Mouse (Mus musculus) small intestine, adult 2 months (tissue): Measurements from ENCODE around the gene Cs. TPM values are rescaled to one million over a fixed set of nuclear protein-coding genes. Genes with fewer than 3 reads are reported as not detected.

Source experiments
- H3K27ac ChIP-seq: fragments of 200-500 bp; 2 replicates; pipeline ENCODE4 v1.5.1; 2012; ENCODE audit warnings: low read depth, low read length, control low read depth, inconsistent platforms; ENCODE audit not compliant: insufficient read depth
- H3K27me3 ChIP-seq: fragments of 200-500 bp; 2 replicates; pipeline ENCODE4 v1.6.1; 2012; ENCODE audit warnings: mild to moderate bottlenecking, moderate library complexity, low read length, inconsistent platforms; ENCODE audit not compliant: control insufficient read depth, insufficient read depth
- H3K36me3 ChIP-seq: fragments of 200-500 bp; 2 replicates; pipeline ENCODE4 v1.6.1; 2012; ENCODE audit warnings: mild to moderate bottlenecking, low read length, control low read depth, inconsistent platforms; ENCODE audit not compliant: control insufficient read depth, insufficient read depth
- H3K4me1 ChIP-seq: fragments of 200-500 bp; 2 replicates; pipeline ENCODE4 v1.6.1; 2012; ENCODE audit warnings: low read length, inconsistent platforms, mixed read lengths; ENCODE audit not compliant: control insufficient read depth, insufficient read depth, insufficient read length
- H3K4me3 ChIP-seq: fragments of 200-500 bp; 2 replicates; pipeline ENCODE4 v1.5.1; 2012; ENCODE audit warnings: low read depth, mild to moderate bottlenecking, control low read depth, inconsistent platforms, low read length, moderate library complexity
- CTCF ChIP-seq: fragments of 200-500 bp; IDR thresholded peaks from 2 replicates; pipeline ENCODE4 v1.5.1; 2012; ENCODE audit warnings: low read depth, mild to moderate bottlenecking, control low read depth, inconsistent platforms, low read length, moderate library complexity, mixed read lengths; ENCODE audit not compliant: insufficient replicate concordance, insufficient read length; ENCODE audit errors: extremely low read depth
- POLR2A ChIP-seq: fragments of 200-500 bp; IDR thresholded peaks from 2 replicates; pipeline ENCODE4 v1.6.1; 2012; ENCODE audit warnings: low read depth, mild to moderate bottlenecking, control low read depth, inconsistent platforms, low read length, moderate library complexity
- WGBS: fragments of 180-500 bp; shearing (Covaris S2); methylation state at CpG from one replicate; pipeline ENCODE4 v1.1.7; 2018; 5-methylcytosine and 5-hydroxymethylcytosine counted together
- polyA plus RNA-seq: library from polyadenylated mRNA; depleted of rRNA; stranded (reverse); fragments of >200 nt; gene quantifications from 2 replicates; pipeline ENCODE4 v1.2.3, GENCODE M21; 2012

The Cs gene
- polyA plus RNA-seq, 1 experiment: 588 TPM

DNA sequence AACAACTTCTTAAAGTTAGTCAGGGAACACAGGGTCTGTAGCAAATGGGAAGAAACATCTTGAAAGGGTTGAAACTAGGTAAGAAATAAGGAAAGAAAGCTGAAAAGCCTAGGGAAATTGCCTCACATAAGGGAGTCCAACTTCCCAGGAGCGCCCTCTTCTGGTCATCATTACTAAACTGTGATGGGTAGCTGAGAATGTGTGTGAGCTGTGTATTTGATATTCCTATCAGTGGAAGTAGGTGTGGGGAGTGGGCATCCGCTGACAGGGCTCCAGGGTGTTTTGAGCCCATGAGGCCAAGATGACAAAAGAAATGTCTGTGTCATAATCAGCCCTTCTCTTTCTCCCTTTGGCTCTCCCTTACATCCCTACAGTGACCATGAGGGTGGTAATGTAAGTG, 21.3 kb downstream of the Cs start:
- TF ChIP-seq POLR2A (no peak), CTCF (peak; percentile 43; the same call in 1 of the 2 replicates)
- no peaks in the 10 kb centered on the region for H3K27me3 ChIP-seq
- H3K27ac ChIP-seq: no peak overlapping the region
- H3K4me3 ChIP-seq: no peak overlapping the region
- no peaks in the 10 kb centered on the region for H3K4me1 ChIP-seq
- H3K36me3 ChIP-seq: peaks cover 70% of the 10 kb centered on the region
- WGBS: 42% methylated on average over 2 of the region's 2 CpGs

DNA sequence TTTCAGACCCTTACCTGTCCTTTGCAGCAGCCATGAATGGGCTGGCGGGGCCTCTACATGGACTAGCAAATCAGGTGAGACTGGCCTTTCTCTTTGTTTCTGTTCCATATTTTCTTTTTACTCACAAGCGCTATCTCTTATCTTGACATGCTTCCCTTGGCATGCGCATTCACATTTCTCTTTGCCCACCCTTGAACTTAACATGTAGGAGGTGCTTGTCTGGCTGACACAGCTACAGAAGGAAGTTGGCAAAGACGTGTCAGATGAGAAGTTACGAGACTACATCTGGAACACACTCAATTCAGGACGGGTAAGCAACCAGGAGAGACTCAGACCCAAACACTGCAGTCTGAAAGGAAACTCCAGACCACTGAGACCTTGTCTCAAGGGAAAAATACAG, 21.7 kb downstream of the Cs start:
- WGBS: 83% methylated on average over 6 of the region's 6 CpGs
- Histone ChIP-seq H3K27me3 (no peaks in the 10 kb centered on the region), H3K27ac (no peak overlapping the region), H3K4me1 (no peaks in the 10 kb centered on the region), H3K36me3 (peaks cover 66% of the 10 kb centered on the region), H3K4me3 (no peak overlapping the region)
- TF ChIP-seq POLR2A (no peak), CTCF (no peak)

DNA sequence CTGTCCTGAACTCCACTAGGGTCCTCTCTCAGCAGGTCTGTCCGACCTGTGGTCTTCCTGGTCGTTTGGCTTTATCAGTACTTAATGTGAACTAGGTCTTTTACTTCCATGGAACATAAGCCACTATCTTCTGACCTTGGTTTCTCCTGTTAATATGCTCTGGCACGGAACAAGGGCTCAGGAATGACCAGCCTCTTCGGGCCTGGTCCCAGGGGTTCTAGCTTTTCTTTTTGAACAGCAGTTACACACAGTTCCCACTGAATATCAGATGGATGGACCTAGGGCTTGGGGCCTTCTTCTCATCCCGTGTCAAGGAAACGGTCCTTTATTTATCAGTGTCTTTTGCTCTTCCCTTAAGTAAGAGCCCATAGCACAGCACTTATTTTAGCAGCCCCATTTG, 24.3 kb downstream of the Cs start:
- Histone ChIP-seq H3K36me3 (peaks cover 61% of the 10 kb centered on the region), H3K4me3 (no peak overlapping the region), H3K27me3 (no peaks in the 10 kb centered on the region), H3K27ac (no peak overlapping the region), H3K4me1 (no peaks in the 10 kb centered on the region)
- TF ChIP-seq POLR2A (no peak), CTCF (no peak)
- WGBS: 83% methylated on average over 6 of the region's 6 CpGs

DNA sequence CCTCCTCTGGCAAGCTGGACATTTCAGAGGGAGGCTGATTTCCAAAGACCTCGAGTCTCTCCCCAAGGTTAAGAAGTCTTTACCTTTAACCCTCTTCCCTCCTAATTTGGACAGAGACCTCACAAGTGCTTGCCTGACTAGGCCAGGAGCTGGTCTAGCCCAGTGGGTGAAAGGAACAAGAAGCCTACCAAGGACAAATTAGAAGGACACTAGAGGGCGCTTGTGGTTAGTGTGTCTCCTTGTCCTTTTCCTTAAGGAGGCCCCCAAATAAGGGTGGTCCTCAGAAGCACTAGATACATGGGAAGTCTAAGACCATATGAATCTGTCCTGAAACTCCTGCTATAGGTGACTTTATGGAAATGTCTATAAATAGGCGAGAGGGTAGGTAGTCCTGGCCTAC, 25.0 kb downstream of the Cs start:
- Histone ChIP-seq H3K4me1 (no peaks in the 10 kb centered on the region), H3K27me3 (no peaks in the 10 kb centered on the region), H3K4me3 (no peak overlapping the region), H3K36me3 (peaks cover 61% of the 10 kb centered on the region), H3K27ac (no peak overlapping the region)
- TF ChIP-seq POLR2A (no peak), CTCF (peak; percentile 29; the same call in 1 of the 2 replicates)
- WGBS: 48% methylated on average over 3 of the region's 3 CpGs

DNA sequence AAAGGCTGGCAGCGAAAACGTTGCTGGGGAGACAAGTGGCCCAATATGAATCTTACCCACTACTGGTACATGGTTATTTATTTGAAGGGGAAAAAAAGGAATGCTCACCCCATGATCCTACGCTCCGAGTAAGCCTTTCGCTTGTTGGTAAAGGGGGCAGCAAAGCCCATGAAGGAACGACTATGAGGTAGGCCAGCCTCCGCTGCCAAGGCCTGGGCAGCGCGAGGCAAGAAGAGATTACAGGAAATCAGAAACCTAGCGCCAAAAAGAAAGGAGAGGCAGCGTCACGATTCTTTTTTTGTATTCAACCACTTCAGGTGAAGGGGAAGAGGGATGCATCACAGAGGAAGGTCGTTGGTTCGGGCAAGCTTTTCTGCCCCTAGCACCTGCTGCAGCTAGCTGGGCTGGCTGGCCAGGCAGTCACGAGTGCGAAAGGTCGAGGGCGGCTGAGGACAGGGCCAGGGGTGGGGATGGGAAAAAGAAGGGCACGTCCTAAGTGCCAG, 30.4 kb downstream of the Cs start:
- peak overlapping the region; percentile 96 for H3K27ac ChIP-seq
- TF ChIP-seq POLR2A (no peak), CTCF (no peak)
- no peaks in the 10 kb centered on the region for H3K27me3 ChIP-seq
- peak overlapping the region; percentile 85 for H3K4me3 ChIP-seq
- WGBS: 12% methylated on average over 19 of the region's 19 CpGs
- H3K4me1 ChIP-seq: peaks cover 12% of the 10 kb centered on the region
- peaks cover 14% of the 10 kb centered on the region for H3K36me3 ChIP-seq

DNA sequence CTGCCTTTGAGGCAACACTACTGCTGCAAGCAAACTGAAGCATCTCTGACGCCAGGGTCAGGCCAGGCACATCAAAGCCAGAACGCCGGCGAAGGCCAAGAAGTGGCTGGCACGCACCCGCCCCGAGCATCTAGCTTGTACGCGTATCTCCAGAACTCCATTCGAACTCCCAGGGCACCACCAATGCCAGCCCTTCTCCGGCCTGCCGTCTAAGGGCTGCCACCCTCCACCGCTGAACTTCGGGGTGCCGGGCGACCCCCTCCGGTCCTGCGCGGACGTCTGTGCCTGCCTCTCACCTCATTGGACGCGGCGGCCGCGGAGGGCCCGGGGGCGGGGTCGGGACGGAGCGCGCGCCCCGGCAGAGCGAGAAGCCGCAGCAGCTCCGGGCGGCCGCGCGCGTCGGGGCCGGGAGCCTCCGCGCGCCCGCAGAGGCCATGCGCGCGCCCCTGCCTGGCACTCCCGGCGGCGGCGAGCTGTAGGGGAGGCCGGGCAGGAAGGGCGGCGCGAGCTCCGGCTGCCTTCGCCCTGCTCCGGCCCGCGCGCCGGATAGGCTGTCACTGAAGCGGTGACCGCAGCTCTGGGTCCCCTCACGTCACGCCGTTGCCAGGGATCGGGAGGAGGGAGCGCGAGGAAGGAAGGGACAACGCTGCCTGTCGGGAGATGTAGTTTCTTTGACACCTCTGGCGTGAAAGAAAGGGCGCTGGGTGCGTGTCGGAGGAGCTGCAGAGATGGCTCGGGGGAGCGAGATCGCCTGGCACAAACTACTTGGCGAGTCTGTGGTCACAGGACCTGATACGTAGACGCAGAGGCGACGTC, 31.1 kb downstream of the Cs start, which contains the start of gene Coq10a:
TSS of gene Coq10a (minus strand) at position 596 of the 816 bp plus-strand sequence.
- H3K36me3 ChIP-seq: peaks cover 8% of the 10 kb centered on the region
- peak within 1 kb of the TSS; percentile 96 for H3K27ac ChIP-seq
- peak within 1 kb of the TSS; percentile 85 for H3K4me3 ChIP-seq
- H3K4me1 ChIP-seq: peaks cover 12% of the 10 kb centered on the region
- no peaks in the 10 kb centered on the region for H3K27me3 ChIP-seq
- under 1% methylated on average over 87 of the region's 87 CpGs for WGBS
- TF ChIP-seq CTCF: no peak
- TF ChIP-seq POLR2A: peak; percentile 71; the same call in 1 of the 2 replicates

DNA sequence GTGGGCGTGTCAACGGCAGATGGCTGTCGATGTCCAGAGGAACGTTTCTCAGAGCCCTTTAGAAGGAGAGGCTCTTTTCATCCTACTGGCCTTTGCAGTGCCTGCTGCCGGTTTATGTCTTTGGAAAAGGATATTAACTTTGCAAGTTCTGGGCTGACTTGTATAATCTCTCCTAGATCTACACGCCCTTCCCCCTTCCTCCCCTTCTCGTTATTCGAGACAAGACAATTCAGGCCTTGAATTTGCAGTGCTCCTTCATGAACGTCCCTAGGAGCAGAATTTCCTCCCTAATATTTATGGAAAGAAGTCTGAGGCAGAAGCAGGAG, 31.6 kb downstream of the Cs start:
- H3K27me3 ChIP-seq: no peaks in the 10 kb centered on the region
- 3% methylated on average over 9 of the region's 9 CpGs for WGBS
- peak overlapping the region; percentile 96 for H3K27ac ChIP-seq
- H3K4me1 ChIP-seq: peaks cover 12% of the 10 kb centered on the region
- peak overlapping the region; percentile 85 for H3K4me3 ChIP-seq
- peaks cover 6% of the 10 kb centered on the region for H3K36me3 ChIP-seq
- TF ChIP-seq CTCF (no peak), POLR2A (no peak)
